Mouse (Mus musculus) stomach, embryonic 15.5 days (tissue): ENCODE measurements around the gene Jak2. TPM values are rescaled to one million over a fixed set of nuclear protein-coding genes. Genes with fewer than 3 reads are reported as not detected.

Experiments used
- ATAC-seq: fragments of 200-750 bp; cut with Nextera tagmentation; 2 replicates; pipeline ENCODE4 v1.8.0; 2017; ENCODE audit warnings: low read depth, moderate number of reproducible peaks, moderate TSS enrichment; ENCODE audit not compliant: insufficient read depth, low FRiP score
- H3K27ac ChIP-seq: fragments of 300-500 bp; sonication (generic); 2 replicates; pipeline ENCODE4 v1.5.1; 2015; ENCODE audit warnings: mild to moderate bottlenecking, inconsistent platforms
- H3K27me3 ChIP-seq: fragments of 300-500 bp; sonication (generic); replicated peaks from 2 replicates; pipeline ENCODE4 v1.6.1; 2015; ENCODE audit warnings: inconsistent platforms
- H3K36me3 ChIP-seq: fragments of 300-500 bp; sonication (generic); 2 replicates; pipeline ENCODE4 v1.6.1; 2015; ENCODE audit warnings: inconsistent platforms
- H3K4me1 ChIP-seq: fragments of 300-500 bp; sonication (generic); 2 replicates; pipeline ENCODE4 v1.6.1; 2015; ENCODE audit warnings: inconsistent platforms
- H3K4me2 ChIP-seq: fragments of 300-500 bp; sonication (generic); 2 replicates; pipeline ENCODE4 v1.6.1; 2015; ENCODE audit warnings: mild to moderate bottlenecking, inconsistent platforms
- H3K4me3 ChIP-seq: fragments of 300-500 bp; sonication (generic); replicated peaks from 2 replicates; pipeline ENCODE4 v1.5.1; 2015; ENCODE audit warnings: inconsistent platforms
- H3K9ac ChIP-seq: fragments of 300-500 bp; sonication (generic); 2 replicates; pipeline ENCODE4 v1.6.1; 2015; ENCODE audit warnings: inconsistent platforms
- H3K9me3 ChIP-seq: fragments of 300-500 bp; sonication (generic); 2 replicates; pipeline ENCODE4 v1.6.1; 2016; ENCODE audit warnings: inconsistent platforms
- WGBS: fragments of 180-500 bp; shearing (Covaris S2); methylation state at CpG from one replicate; pipeline ENCODE4 v1.1.7; 2015; 5-methylcytosine and 5-hydroxymethylcytosine counted together
- polyA plus RNA-seq: library from polyadenylated mRNA; unstranded; fragments of >200 nt; fragmentation: Nextera tagmentation; extraction: Ambion mirVana; gene quantifications from 2 replicates; pipeline ENCODE4 v1.2.1, GENCODE M21; 2015

Jak2 gene
- polyA plus RNA-seq, 1 experiment from 2014 or later = 10.5 TPM

GRCm38 (mm10) chr19:29325053-29325851 is 73.6 kb downstream of the Jak2 start, which contains the start of gene Insl6:
Gene Insl6, minus strand, starts transcription at chr19:29325356.
- Histone ChIP-seq H3K9ac (no peak within 1 kb of the TSS), H3K27me3 (no peaks in the 10 kb centered on the region), H3K4me2 (peak within 1 kb of the TSS; percentile 62), H3K4me1 (no peaks in the 10 kb centered on the region), H3K4me3 (peak within 1 kb of the TSS; percentile 35), H3K9me3 (no peaks in the 10 kb centered on the region), H3K36me3 (no peaks in the 10 kb centered on the region), H3K27ac (no peak within 1 kb of the TSS)
- ATAC-seq = peak; percentile 95
- WGBS = 2% methylated on average over 28 of the region's 31 CpGs

- Histone ChIP-seq H3K9ac (no peak overlapping the region), H3K4me3 (peak overlapping the region; percentile 35), H3K27me3 (no peaks in the 10 kb centered on the region), H3K4me1 (no peaks in the 10 kb centered on the region), H3K27ac (no peak overlapping the region), H3K9me3 (no peaks in the 10 kb centered on the region), H3K4me2 (peak overlapping the region; percentile 62), H3K36me3 (no peaks in the 10 kb centered on the region)
- ATAC-seq = no peak
- 49% methylated on average over 9 of the region's 9 CpGs for WGBS
These were observed 74.2 kb downstream of the Jak2 start for GRCm38 (mm10) chr19:29325852-29326180.

GRCm38 (mm10) chr19:29326396-29326795 is 74.8 kb downstream of the Jak2 start:
- Histone ChIP-seq H3K4me1 (no peaks in the 10 kb centered on the region), H3K27me3 (no peaks in the 10 kb centered on the region), H3K4me2 (no peak overlapping the region), H3K9ac (no peak overlapping the region), H3K9me3 (no peaks in the 10 kb centered on the region), H3K4me3 (no peak overlapping the region), H3K36me3 (no peaks in the 10 kb centered on the region), H3K27ac (no peak overlapping the region)
- WGBS = 82% methylated on average over 4 of the region's 4 CpGs
- no peak for ATAC-seq

GRCm38 (mm10) chr19:29326822-29327552 is 75.4 kb downstream of the Jak2 start:
- Histone ChIP-seq H3K9ac (no peak overlapping the region), H3K4me2 (no peak overlapping the region), H3K27ac (no peak overlapping the region), H3K9me3 (no peaks in the 10 kb centered on the region), H3K27me3 (no peaks in the 10 kb centered on the region), H3K4me1 (no peaks in the 10 kb centered on the region), H3K4me3 (no peak overlapping the region), H3K36me3 (no peaks in the 10 kb centered on the region)
- 82% methylated on average over 13 of the region's 13 CpGs for WGBS
- no peak for ATAC-seq

- Histone ChIP-seq H3K36me3 (no peaks in the 10 kb centered on the region), H3K4me2 (peak within 1 kb of the TSS; percentile 81), H3K27ac (no peak within 1 kb of the TSS), H3K4me3 (peak within 1 kb of the TSS; percentile 40), H3K27me3 (no peaks in the 10 kb centered on the region), H3K9me3 (no peaks in the 10 kb centered on the region), H3K4me1 (0 out of 2 replicates have a peak, but pooled peaks cover 6% of the 10 kb centered on the region), H3K9ac (peak within 1 kb of the TSS; percentile 40; the same call in 1 of the 2 replicates)
- 3% methylated on average over 23 of the region's 23 CpGs for WGBS
- peak; percentile 43; the same call in 1 of the 2 replicates for ATAC-seq
These were observed 82.6 kb downstream of the Jak2 start, which contains the start of gene Rln1 for GRCm38 (mm10) chr19:29334068-29334745. Gene Rln1, minus strand, starts transcription at chr19:29334670.

- Histone ChIP-seq H3K36me3 (no peaks in the 10 kb centered on the region), H3K4me1 (0 out of 2 replicates have a peak, but pooled peaks cover 6% of the 10 kb centered on the region), H3K4me3 (no peak overlapping the region), H3K9ac (no peak overlapping the region), H3K27ac (no peak overlapping the region), H3K27me3 (no peaks in the 10 kb centered on the region), H3K4me2 (no peak overlapping the region), H3K9me3 (no peaks in the 10 kb centered on the region)
- ATAC-seq = no peak
- WGBS = 88% methylated on average over 2 of the region's 2 CpGs
These were observed 85.0 kb downstream of the Jak2 start for GRCm38 (mm10) chr19:29336624-29337023.

- H3K4me3 ChIP-seq = no peak overlapping the region
- no peaks in the 10 kb centered on the region for H3K36me3 ChIP-seq
- no peaks in the 10 kb centered on the region for H3K9me3 ChIP-seq
- ATAC-seq = no peak
- H3K4me1 ChIP-seq = no peaks in the 10 kb centered on the region
- 76% methylated on average over 4 of the region's 4 CpGs for WGBS
- no peaks in the 10 kb centered on the region for H3K27me3 ChIP-seq
- no peak overlapping the region for H3K4me2 ChIP-seq
- H3K27ac ChIP-seq = no peak overlapping the region
- no peak overlapping the region for H3K9ac ChIP-seq
These were observed 89.4 kb downstream of the Jak2 start for GRCm38 (mm10) chr19:29341029-29341428.

- Histone ChIP-seq H3K9me3 (no peaks in the 10 kb centered on the region), H3K27me3 (no peaks in the 10 kb centered on the region)
- WGBS = 85% methylated on average over 6 of the region's 6 CpGs
These were observed 90.7 kb downstream of the Jak2 start for GRCm38 (mm10) chr19:29342281-29342680.

GRCm38 (mm10) chr19:29344868-29345267 is 93.2 kb downstream of the Jak2 start:
- Histone ChIP-seq H3K27me3 (no peaks in the 10 kb centered on the region), H3K27ac (no peak overlapping the region), H3K4me2 (no peak overlapping the region), H3K4me1 (no peaks in the 10 kb centered on the region), H3K36me3 (no peaks in the 10 kb centered on the region), H3K9me3 (no peaks in the 10 kb centered on the region), H3K9ac (no peak overlapping the region), H3K4me3 (no peak overlapping the region)
- no peak for ATAC-seq

More at GRCm38 (mm10) chr19:29342281-29342680, 90.7 kb downstream of the Jak2 start:
- H3K36me3 ChIP-seq = no peaks in the 10 kb centered on the region
- H3K4me1 ChIP-seq = no peaks in the 10 kb centered on the region
- H3K4me2 ChIP-seq = no peak overlapping the region
- H3K27ac ChIP-seq = no peak overlapping the region
- ATAC-seq = no peak
- H3K4me3 ChIP-seq = no peak overlapping the region
- no peak overlapping the region for H3K9ac ChIP-seq

- no peaks in the 10 kb centered on the region for H3K9me3 ChIP-seq
These were observed 94.0 kb downstream of the Jak2 start for GRCm38 (mm10) chr19:29345636-29346035.

GRCm38 (mm10) chr19:29350991-29351390 is 99.4 kb downstream of the Jak2 start:
- H3K9me3 ChIP-seq = no peaks in the 10 kb centered on the region
- no peak overlapping the region for H3K4me3 ChIP-seq
- no peak overlapping the region for H3K9ac ChIP-seq
- 0 out of 2 replicates have a peak, but pooled peaks cover 3% of the 10 kb centered on the region for H3K36me3 ChIP-seq
- H3K27me3 ChIP-seq = no peaks in the 10 kb centered on the region
- H3K4me2 ChIP-seq = no peak overlapping the region
- H3K27ac ChIP-seq = no peak overlapping the region
- WGBS = 53% methylated on average over 5 of the region's 5 CpGs
- ATAC-seq = no peak
- H3K4me1 ChIP-seq = no peaks in the 10 kb centered on the region

More at GRCm38 (mm10) chr19:29345636-29346035, 94.0 kb downstream of the Jak2 start:
- H3K27me3 ChIP-seq = no peaks in the 10 kb centered on the region
- H3K36me3 ChIP-seq = 0 out of 2 replicates have a peak, but pooled peaks cover 3% of the 10 kb centered on the region
- H3K9ac ChIP-seq = no peak overlapping the region
- WGBS = 84% methylated on average over 6 of the region's 6 CpGs
- no peak overlapping the region for H3K4me2 ChIP-seq
- H3K4me3 ChIP-seq = no peak overlapping the region
- no peaks in the 10 kb centered on the region for H3K4me1 ChIP-seq
- no peak for ATAC-seq
- no peak overlapping the region for H3K27ac ChIP-seq
